Mouse (Mus musculus): ENCODE results near the gene Tnf.

- TF ChIP-seq CTCF (IDR thresholded peaks at IDR 0.05; ENCODE audit: control insufficient read depth, insufficient read depth, low read length) = no peak
- no peak for TF ChIP-seq POLR2A (IDR thresholded peaks at IDR 0.05; ENCODE audit: borderline replicate concordance, control insufficient read depth, low read depth, low read length)
Observed at GRCm38 (mm10) chr17:35167794-35168193, 34.0 kb downstream of the Tnf start.
